Comparison of ENCODE assay signal across 8 mouse cellular contexts in genomic region chr11:6416405-6417034, GRCm38 (mm10). TPM values are rescaled to one million over a fixed set of nuclear protein-coding genes. Genes with fewer than 3 reads are reported as not detected.
A peak's percentile ranks its signal among the peaks of the same experiment; 100 is the strongest.
DNase-seq lines count a peak whose midpoint lies in the region; ATAC-seq and TF ChIP-seq lines count a peak whose summit lies in the region.

No protein-coding gene starts in this region.

- H3K27ac ChIP-seq in ES-E14 (ENCODE audit: insufficient read depth, low read depth, low read length, poor library complexity, severe bottlenecking): peak overlapping the region; percentile 97
- peak overlapping the region; percentile 97 for H3K27ac ChIP-seq in forebrain, embryonic 16.5 days (ENCODE audit: low read length)
- H3K27ac ChIP-seq in lung, embryonic 15.5 days: peak overlapping the region; percentile 97
- peak overlapping the region; percentile 89 for H3K27ac ChIP-seq in olfactory bulb, adult 2 months (ENCODE audit: insufficient read depth, low read depth, low read length)
- H3K27ac ChIP-seq in thymus, adult 2 months (ENCODE audit: control insufficient read depth, insufficient read depth, low read length): peak overlapping the region; percentile 86

- in situ Hi-C loops in ES-E14 (cut with MboI; ENCODE audit: low sequenced_read_pairs in 2 of 2, unreplicated experiment in 2 of 2): no loop called here

- peaks cover 0 to 12% of the 10 kb centered on the region in 2 experiments; a peak in 2 of 4 replicates for H3K4me1 ChIP-seq in ES-E14 (ENCODE audit: control insufficient read depth in 2 of 2, insufficient read depth in 2 of 2, low read length in 2 of 2, poor library complexity in 1 of 2)
- peaks cover 13% of the 10 kb centered on the region for H3K4me1 ChIP-seq in forebrain, embryonic 16.5 days (replicated peaks; ENCODE audit: control insufficient read depth, insufficient read depth, low read length)
- H3K4me1 ChIP-seq in lung, embryonic 15.5 days: peaks cover 25% of the 10 kb centered on the region
- peaks cover 9% of the 10 kb centered on the region for H3K4me1 ChIP-seq in olfactory bulb, adult 2 months (ENCODE audit: control insufficient read depth, insufficient read depth, low read length)
- H3K4me1 ChIP-seq in thymus, adult 2 months (replicated peaks; ENCODE audit: control insufficient read depth, insufficient read depth, low read length): peaks cover 5% of the 10 kb centered on the region

- 1% methylated on average over 30 of the region's 30 CpGs for WGBS in forebrain, embryonic 16.5 days
- under 1% methylated on average over 30 of the region's 30 CpGs for WGBS in lung, embryonic 15.5 days
- WGBS in olfactory bulb, adult 2 months: 1% methylated on average over 30 of the region's 30 CpGs
- WGBS in thymus, adult 2 months: under 1% methylated on average over 30 of the region's 30 CpGs

- H3K27me3 ChIP-seq in forebrain, embryonic 16.5 days (replicated peaks; ENCODE audit: control insufficient read depth, insufficient read depth, low read length): no peaks in the 10 kb centered on the region
- no peaks in the 10 kb centered on the region for H3K27me3 ChIP-seq in lung, embryonic 15.5 days
- H3K27me3 ChIP-seq in thymus, adult 2 months (ENCODE audit: control insufficient read depth, insufficient read depth, low read length): no peaks in the 10 kb centered on the region

- H3K4me3 ChIP-seq in ES-E14 (ENCODE audit: insufficient read depth in 1 of 2, low read depth in 1 of 2, low read length in 2 of 2, poor library complexity in 1 of 2, severe bottlenecking in 1 of 2): peak overlapping the region; percentile 86 to 96
- peak overlapping the region; percentile 91 for H3K4me3 ChIP-seq in forebrain, embryonic 16.5 days (replicated peaks; ENCODE audit: low read length)
- H3K4me3 ChIP-seq in lung, embryonic 15.5 days: peak overlapping the region; percentile 76
- H3K4me3 ChIP-seq in olfactory bulb, adult 2 months (ENCODE audit: insufficient read depth, low read depth, low read length): peak overlapping the region; percentile 87
- peak overlapping the region; percentile 89 for H3K4me3 ChIP-seq in thymus, adult 2 months (ENCODE audit: control insufficient read depth, insufficient read depth, low read length)

- no peak for DNase-seq in ES-E14 (ENCODE audit: low read depth, low spot score)
- peak; percentile 87 for DNase-seq in cerebellum, adult 11-12 months
- DNase-seq in heart, postnatal 36 days: peak; percentile 74 to 79
- peak; percentile 81 for DNase-seq in layer of hippocampus, adult 8-10 months (ENCODE audit: low spot score in 2 of 2)
- peak; percentile 82 for DNase-seq in thymus, adult 2 months

- no peak for TF ChIP-seq CTCF in olfactory bulb, adult 2 months (IDR thresholded peaks at IDR 0.05; ENCODE audit: insufficient read depth, low read depth, low read length)
- TF ChIP-seq CTCF in thymus, adult 2 months (IDR thresholded peaks at IDR 0.05; ENCODE audit: borderline replicate concordance, control insufficient read depth, extremely low read depth, insufficient read depth, low read length, poor library complexity): no peak

- intact Hi-C loops in heart, postnatal 36 days (cut with DNase I): loop anchor here (2.0 kb wide), 1 partner anchor 24 kb away; no protein-coding TSS in a partner anchor

- peaks cover 27% of the 10 kb centered on the region for H3K36me3 ChIP-seq in ES-E14 (ENCODE audit: control insufficient read depth, insufficient read depth, low read length, poor library complexity, severe bottlenecking)
- peaks cover 20% of the 10 kb centered on the region for H3K36me3 ChIP-seq in forebrain, embryonic 16.5 days (ENCODE audit: control insufficient read depth, insufficient read depth)
- peaks cover 35% of the 10 kb centered on the region for H3K36me3 ChIP-seq in lung, embryonic 15.5 days
- H3K36me3 ChIP-seq in thymus, adult 2 months (ENCODE audit: control insufficient read depth, insufficient read depth, low read length): peaks cover 29% of the 10 kb centered on the region

- peak overlapping the region; percentile 97 for H3K9ac ChIP-seq in ES-E14 (ENCODE audit: insufficient read depth, low read depth, low read length, poor library complexity, severe bottlenecking)
- H3K9ac ChIP-seq in forebrain, embryonic 16.5 days (replicated peaks; ENCODE audit: low read depth, low read length): peak overlapping the region; percentile 86
- peak overlapping the region; percentile 91 for H3K9ac ChIP-seq in lung, embryonic 15.5 days

- no peaks in the 10 kb centered on the region for H3K9me3 ChIP-seq in ES-E14 (ENCODE audit: control insufficient read depth, insufficient read depth, low read depth, low read length)
- no peaks in the 10 kb centered on the region for H3K9me3 ChIP-seq in forebrain, embryonic 16.5 days (ENCODE audit: control insufficient read depth, low read length)
- H3K9me3 ChIP-seq in lung, embryonic 15.5 days: no peaks in the 10 kb centered on the region

- TF ChIP-seq POLR2A in olfactory bulb, adult 2 months (IDR thresholded peaks at IDR 0.05; ENCODE audit: insufficient read depth, low read depth, low read length): no peak
- TF ChIP-seq POLR2A in thymus, adult 2 months (IDR thresholded peaks at IDR 0.05; ENCODE audit: control insufficient read depth, extremely low read depth, insufficient read depth, low read length, poor library complexity): 0 out of 2 replicates have a peak, but pooled peaks have one; percentile 45

- ATAC-seq in forebrain, embryonic 16.5 days: peak; percentile 62
- ATAC-seq in lung, embryonic 15.5 days (ENCODE audit: borderline replicate concordance, extremely low read depth, low FRiP score, low TSS enrichment): peak; percentile 53; the same call in 1 of the 2 replicates

- peak overlapping the region; percentile 86 for H3K4me2 ChIP-seq in forebrain, embryonic 16.5 days (ENCODE audit: low read length)
- peak overlapping the region; percentile 91 for H3K4me2 ChIP-seq in lung, embryonic 15.5 days

TF ChIP-seq in ES-E14, 5 proteins besides CTCF, POLR2A, EP300 and RAD21:
- no peak for TF ChIP-seq CHD2 (IDR thresholded peaks at IDR 0.05; ENCODE audit: low read depth, low read length)
- TF ChIP-seq MAFK (IDR thresholded peaks at IDR 0.05; ENCODE audit: insufficient read depth, low read depth, low read length): no peak
- no peak for TF ChIP-seq ZNF384 (IDR thresholded peaks at IDR 0.05; ENCODE audit: low read depth, low read length)
- no peak for TF ChIP-seq ZC3H11A (IDR thresholded peaks at IDR 0.05; ENCODE audit: borderline replicate concordance, low read depth, low read length)
- TF ChIP-seq HCFC1 (IDR thresholded peaks at IDR 0.05; ENCODE audit: borderline replicate concordance, insufficient read depth, low read length): no peak

RNA-seq across cellular contexts. Expression of gene Ppia, which starts 1.3 kb away (rescaled TPM):
- total RNA-seq in ES-E14 (2012; rRNA removed): 4,715 and 6,168 TPM in 2 replicates
- polyA plus RNA-seq in forebrain, embryonic 16.5 days (2015; fragmentation: Nextera tagmentation; extraction: Ambion mirVana): 3,622 and 3,688 TPM in 2 replicates
- total RNA-seq in heart, postnatal 36 days (2021): 100 to 1,000 TPM; 331 to 351 TPM
- 1,000 to 10,000 TPM; 1,319 to 1,646 (median 1,558) TPM for total RNA-seq in layer of hippocampus, adult 8-10 months (2022)
- polyA plus RNA-seq in lung, embryonic 15.5 days (2015; fragmentation: Nextera tagmentation; extraction: Ambion mirVana): 6,112 and 6,204 TPM in 2 replicates
- 1,597 TPM in 1 of 2 replicates, not detected in the other for polyA plus RNA-seq in olfactory bulb, adult 2 months (2012; ENCODE audit: insufficient read depth, insufficient read length, low replicate concordance, missing spikeins)
- 1,363 and 1,486 TPM in 2 replicates for polyA plus RNA-seq in thymus, adult 2 months (2012; rRNA removed)

RNA-seq across cellular contexts. Expression of gene Zmiz2, which starts 27.6 kb away (rescaled TPM):
- total RNA-seq in ES-E14 (2012; rRNA removed): 19.6 and 22.6 TPM in 2 replicates
- polyA plus RNA-seq in forebrain, embryonic 16.5 days (2015; fragmentation: Nextera tagmentation; extraction: Ambion mirVana): 36.7 and 40.4 TPM in 2 replicates
- 10 to 100 TPM; 35.0 to 39.5 TPM for total RNA-seq in heart, postnatal 36 days (2021)
- 100 to 1,000 TPM; 157 to 169 (median 159) TPM for total RNA-seq in layer of hippocampus, adult 8-10 months (2022)
- 10.7 and 10.9 TPM in 2 replicates for polyA plus RNA-seq in lung, embryonic 15.5 days (2015; fragmentation: Nextera tagmentation; extraction: Ambion mirVana)
- polyA plus RNA-seq in olfactory bulb, adult 2 months (2012; ENCODE audit: insufficient read depth, insufficient read length, low replicate concordance, missing spikeins): not detected in 2 replicates
- polyA plus RNA-seq in thymus, adult 2 months (2012; rRNA removed): 137 and 187 TPM in 2 replicates

RNA-seq across cellular contexts. Expression of gene H2afv, which starts 27.7 kb away (rescaled TPM):
- 192 and 294 TPM in 2 replicates for total RNA-seq in ES-E14 (2012; rRNA removed)
- 438 and 507 TPM in 2 replicates for polyA plus RNA-seq in forebrain, embryonic 16.5 days (2015; fragmentation: Nextera tagmentation; extraction: Ambion mirVana)
- total RNA-seq in heart, postnatal 36 days (2021): 10 to 100 TPM; 70.4 to 83.8 TPM
- 10 to 100 TPM; 26.4 to 39.8 (median 36.9) TPM for total RNA-seq in layer of hippocampus, adult 8-10 months (2022)
- 540 and 574 TPM in 2 replicates for polyA plus RNA-seq in lung, embryonic 15.5 days (2015; fragmentation: Nextera tagmentation; extraction: Ambion mirVana)
- polyA plus RNA-seq in olfactory bulb, adult 2 months (2012; ENCODE audit: insufficient read depth, insufficient read length, low replicate concordance, missing spikeins): not detected in 2 replicates
- polyA plus RNA-seq in thymus, adult 2 months (2012; rRNA removed): 163 and 178 TPM in 2 replicates

RNA-seq across cellular contexts. Expression of gene Purb, which starts 59.2 kb away (rescaled TPM):
- 39.7 and 49.8 TPM in 2 replicates for total RNA-seq in ES-E14 (2012; rRNA removed)
- 14.4 and 16.7 TPM in 2 replicates for polyA plus RNA-seq in forebrain, embryonic 16.5 days (2015; fragmentation: Nextera tagmentation; extraction: Ambion mirVana)
- 10 to 100 TPM; 32.7 to 35.6 TPM for total RNA-seq in heart, postnatal 36 days (2021)
- total RNA-seq in layer of hippocampus, adult 8-10 months (2022): 100 to 1,000 TPM; 202 to 239 (median 220) TPM
- 28.1 and 28.8 TPM in 2 replicates for polyA plus RNA-seq in lung, embryonic 15.5 days (2015; fragmentation: Nextera tagmentation; extraction: Ambion mirVana)
- polyA plus RNA-seq in olfactory bulb, adult 2 months (2012; ENCODE audit: insufficient read depth, insufficient read length, low replicate concordance, missing spikeins): 146 and 170 TPM in 2 replicates
- 12.7 and 17.8 TPM in 2 replicates for polyA plus RNA-seq in thymus, adult 2 months (2012; rRNA removed)
